13 mouse cellular contexts compared by ENCODE assay signal in the genomic region with DNA sequence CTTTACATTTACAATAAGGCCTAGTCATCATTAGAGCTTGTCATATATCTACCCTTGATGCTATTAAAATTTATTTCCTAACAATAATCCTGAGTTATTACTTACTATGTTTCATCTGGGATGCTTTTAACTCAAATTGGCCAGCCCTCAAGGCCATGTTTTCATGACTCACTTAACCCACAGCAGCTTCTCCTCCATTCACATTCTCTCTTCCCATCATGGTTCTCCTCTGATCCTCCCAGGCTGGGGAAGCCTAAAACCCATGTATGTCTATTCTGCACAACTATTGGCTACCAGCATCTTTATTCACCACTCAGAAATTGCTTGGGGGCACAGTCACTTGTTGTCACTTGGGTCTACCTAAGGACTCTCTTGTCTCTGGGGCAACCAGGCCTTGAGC.
"Had no signal": no experiment of that assay in that cellular context is flagged by ENCODE, and none has a peak within 500 bp of the region (broad histone marks: within the 10 kb centered on the region; RNA-seq: fewer than 3 reads in every experiment).

No protein-coding gene starts in this region.

- DNase-seq: gastrocnemius, adult 2 months; gastrocnemius, postnatal 10 days; gastrocnemius, postnatal 25 days; heart, adult 18-20 months; heart, postnatal 10 days; heart, postnatal 4 days; kidney, adult 18-20 months; kidney, adult 8-10 months; kidney, postnatal 10 days; kidney, postnatal 25 days; kidney, postnatal 4 days; liver; liver, embryonic 13.5 days had no signal
